Mouse (Mus musculus) lung, embryonic 16.5 days (tissue): ENCODE data around the gene Chchd10. TPM values are rescaled to one million over a fixed set of nuclear protein-coding genes. Genes with fewer than 3 reads are reported as not detected.

ENCODE experiments used
- ATAC-seq: fragments of 200-750 bp; cut with Nextera tagmentation; 2 replicates; pipeline ENCODE4 v1.8.0; 2017; ENCODE audit warnings: low read depth, mild to moderate bottlenecking, moderate library complexity
- H3K27ac ChIP-seq: fragments of 300-500 bp; sonication (generic); 2 replicates; pipeline ENCODE4 v1.5.1; 2014; ENCODE audit warnings: mild to moderate bottlenecking, control low read depth, low read length
- H3K27me3 ChIP-seq: fragments of 300-500 bp; sonication (generic); 2 replicates; pipeline ENCODE4 v1.6.1; 2014; ENCODE audit warnings: low read depth, low read length, mixed read lengths; ENCODE audit not compliant: control insufficient read depth, insufficient read depth
- H3K36me3 ChIP-seq: fragments of 300-500 bp; sonication (generic); 2 replicates; pipeline ENCODE4 v1.6.1; 2014; ENCODE audit warnings: low read length; ENCODE audit not compliant: control insufficient read depth, insufficient read depth
- H3K4me1 ChIP-seq: fragments of 300-500 bp; sonication (generic); replicated peaks from 2 replicates; pipeline ENCODE4 v1.6.1; 2014; ENCODE audit warnings: low read length, mixed read lengths; ENCODE audit not compliant: control insufficient read depth, insufficient read depth
- H3K4me2 ChIP-seq: fragments of 300-500 bp; sonication (generic); 2 replicates; pipeline ENCODE4 v1.6.1; 2014; ENCODE audit warnings: low read depth, low read length, control low read depth
- H3K4me3 ChIP-seq: fragments of 300-500 bp; sonication (generic); 2 replicates; pipeline ENCODE4 v1.5.1; 2014; ENCODE audit warnings: mild to moderate bottlenecking, low read length, control low read depth
- H3K9ac ChIP-seq: fragments of 300-500 bp; sonication (generic); 2 replicates; pipeline ENCODE4 v1.6.1; 2014; ENCODE audit warnings: low read length, control low read depth
- H3K9me3 ChIP-seq: fragments of 300-500 bp; sonication (generic); 2 replicates; pipeline ENCODE4 v1.6.1; 2016; ENCODE audit warnings: low read length; ENCODE audit not compliant: control insufficient read depth
- WGBS: fragments of 180-500 bp; shearing (Covaris S2); extraction: QIAGEN DNeasy Blood & Tissue Kit; methylation state at CpG from one replicate; pipeline ENCODE4 v1.1.7; 2014; 5-methylcytosine and 5-hydroxymethylcytosine counted together
- polyA plus RNA-seq: library from polyadenylated mRNA; unstranded; fragments of >200 nt; fragmentation: Nextera tagmentation; extraction: Ambion mirVana; gene quantifications from 2 replicates; pipeline ENCODE4 v1.2.1, GENCODE M21; 2015

Chchd10 gene
- polyA plus RNA-seq, 1 experiment from 2014 or later = 68.7 TPM

DNA sequence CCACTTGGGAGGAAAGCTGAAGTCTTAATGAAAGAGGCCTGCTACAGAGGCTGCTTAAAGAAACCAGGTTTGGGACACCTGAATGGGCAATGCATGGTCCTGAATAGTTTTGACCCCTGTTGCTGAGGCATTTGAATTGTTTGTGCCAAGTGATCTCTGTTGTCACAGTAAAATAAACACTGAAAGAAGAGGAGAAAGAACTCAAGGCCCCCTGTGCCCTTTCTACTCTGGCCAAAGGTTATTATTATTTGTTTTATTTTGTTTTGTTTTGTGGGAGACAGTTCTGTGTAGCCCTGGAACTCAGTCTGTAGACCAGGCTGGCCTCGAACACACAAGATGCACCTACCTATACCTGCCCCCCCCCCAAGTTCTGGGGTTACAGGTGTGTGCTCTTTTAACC lies 2.1 kb downstream of the Chchd10 start:
- Histone ChIP-seq H3K9ac (no peak overlapping the region), H3K27ac (no peak overlapping the region), H3K4me2 (no peak overlapping the region), H3K36me3 (no peaks in the 10 kb centered on the region), H3K4me3 (peak overlapping the region; percentile 56; the same call in 1 of the 2 replicates), H3K9me3 (no peaks in the 10 kb centered on the region), H3K27me3 (peaks cover 14% of the 10 kb centered on the region), H3K4me1 (peaks cover 31% of the 10 kb centered on the region)
- ATAC-seq = no peak
- 36% methylated on average over 1 of the region's 1 CpGs for WGBS

DNA sequence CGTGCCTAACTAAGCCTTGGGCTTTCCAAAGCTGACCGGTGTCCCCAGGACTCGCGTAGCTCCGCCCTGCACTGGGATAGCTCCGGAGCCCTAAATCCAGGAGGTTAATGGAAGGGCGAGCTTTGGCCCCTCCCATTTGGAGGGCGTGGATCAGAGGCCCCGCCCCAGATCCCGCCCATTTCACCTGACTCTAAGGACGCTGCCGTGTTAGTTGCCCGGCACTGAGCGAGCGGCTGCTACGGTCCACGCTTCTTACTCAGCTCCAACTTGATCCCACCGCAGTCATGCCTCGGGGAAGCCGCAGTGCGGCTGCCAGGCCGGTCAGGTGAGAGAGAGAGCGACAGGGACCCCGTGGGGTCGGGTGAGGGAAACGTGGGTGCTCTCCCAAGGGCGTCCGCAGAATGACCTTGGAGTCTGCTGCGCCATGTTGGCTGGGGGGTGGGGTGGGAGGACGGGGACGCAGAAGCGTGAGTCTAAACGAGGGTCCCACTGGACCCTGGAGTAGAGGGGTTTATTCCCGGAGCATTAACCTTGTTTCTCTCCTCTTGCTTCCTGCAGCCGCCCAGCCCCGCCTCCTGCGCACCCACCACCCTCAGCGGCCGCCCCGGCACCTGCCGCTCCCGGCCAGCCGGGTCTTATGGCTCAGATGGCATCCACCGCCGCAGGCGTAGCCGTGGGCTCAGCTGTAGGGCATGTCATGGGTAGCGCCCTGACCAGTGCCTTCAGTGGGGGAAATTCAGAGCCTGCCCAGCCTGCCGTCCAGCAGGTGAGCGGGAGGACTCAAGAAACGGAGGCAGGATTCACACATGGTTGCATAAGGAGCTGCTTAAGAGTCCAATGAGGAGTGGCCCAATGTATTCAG lies 3.0 kb downstream of the Chchd10 start, which contains the start of gene Mmp11:
Gene Mmp11, minus strand, starts transcription at position 817 of the 862 bp plus-strand sequence.
- Histone ChIP-seq H3K27ac (no peak within 1 kb of the TSS), H3K27me3 (peaks cover 14% of the 10 kb centered on the region), H3K9ac (peak within 1 kb of the TSS; percentile 57), H3K36me3 (no peaks in the 10 kb centered on the region), H3K4me2 (peak within 1 kb of the TSS; percentile 64), H3K9me3 (no peaks in the 10 kb centered on the region), H3K4me1 (peaks cover 22% of the 10 kb centered on the region), H3K4me3 (peak within 1 kb of the TSS; percentile 56)
- ATAC-seq = peak; percentile 69
- 2% methylated on average over 51 of the region's 51 CpGs for WGBS

- ATAC-seq = no peak
- no peak overlapping the region for H3K4me3 ChIP-seq
- 42% methylated on average over 18 of the region's 18 CpGs for WGBS
- peaks cover 10% of the 10 kb centered on the region for H3K27me3 ChIP-seq
- no peak overlapping the region for H3K27ac ChIP-seq
- H3K4me2 ChIP-seq = 0 out of 2 replicates have a peak overlapping the region, but pooled peaks have one; percentile 5
- no peaks in the 10 kb centered on the region for H3K9me3 ChIP-seq
- no peaks in the 10 kb centered on the region for H3K36me3 ChIP-seq
- peaks cover 11% of the 10 kb centered on the region for H3K4me1 ChIP-seq
- H3K9ac ChIP-seq = no peak overlapping the region
Observed at GRCm38 (mm10) chr10:75936909-75937667, 4.2 kb downstream of the Chchd10 start.

DNA sequence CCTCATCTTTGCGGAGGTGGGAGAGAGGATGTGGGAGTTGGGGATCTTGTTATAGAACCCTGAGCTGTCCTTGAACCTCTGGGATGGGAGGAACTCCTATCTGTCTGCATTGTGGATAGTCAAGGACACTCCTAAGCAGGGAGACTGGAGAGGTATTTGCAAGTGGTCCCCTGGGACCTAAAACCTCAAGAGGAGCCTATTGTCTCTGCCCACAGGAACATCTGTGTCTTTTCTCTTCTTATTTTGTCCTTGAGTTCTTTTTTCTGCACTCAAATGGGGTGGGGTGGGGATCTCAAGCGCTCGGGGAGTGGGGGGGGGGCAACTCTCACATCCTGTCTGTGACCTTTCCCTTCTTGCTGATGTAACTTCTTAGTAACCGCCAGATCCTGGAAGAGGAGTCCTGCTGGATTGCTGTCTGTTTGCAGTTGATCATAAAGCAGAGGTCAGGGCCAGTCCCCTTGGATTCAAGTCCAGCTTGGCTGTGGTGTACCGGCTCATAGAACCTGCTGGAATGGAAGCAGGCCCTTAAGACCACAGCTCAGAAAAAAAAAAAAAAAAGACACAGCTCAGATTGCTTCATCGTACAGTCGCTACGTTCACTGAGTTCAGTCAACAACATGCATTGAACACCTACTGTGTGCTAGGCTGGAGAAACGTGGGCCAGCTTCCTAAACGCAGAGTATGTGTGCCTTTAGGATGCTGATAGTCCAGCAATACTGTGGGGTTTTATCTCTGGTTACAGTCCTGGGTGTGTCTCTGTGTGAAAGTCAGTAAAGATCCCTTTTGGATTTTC lies 5.1 kb downstream of the Chchd10 start:
- no peak for ATAC-seq

GRCm38 (mm10) chr10:75939481-75940234 lies 6.7 kb downstream of the Chchd10 start:
- H3K9ac ChIP-seq = no peak overlapping the region
- H3K4me2 ChIP-seq = no peak overlapping the region
- H3K27me3 ChIP-seq = peaks cover 10% of the 10 kb centered on the region
- 64% methylated on average over 9 of the region's 9 CpGs for WGBS
- no peak overlapping the region for H3K4me3 ChIP-seq
- no peaks in the 10 kb centered on the region for H3K36me3 ChIP-seq
- H3K9me3 ChIP-seq = no peaks in the 10 kb centered on the region
- no peak for ATAC-seq
- H3K4me1 ChIP-seq = peaks cover 13% of the 10 kb centered on the region
- no peak overlapping the region for H3K27ac ChIP-seq

More for the DNA sequence above, 5.1 kb downstream of the Chchd10 start:
- no peak overlapping the region for H3K27ac ChIP-seq
- H3K4me3 ChIP-seq = no peak overlapping the region
- no peak overlapping the region for H3K9ac ChIP-seq
- WGBS = 53% methylated on average over 10 of the region's 10 CpGs
- no peak overlapping the region for H3K4me2 ChIP-seq
- no peaks in the 10 kb centered on the region for H3K9me3 ChIP-seq
- no peaks in the 10 kb centered on the region for H3K36me3 ChIP-seq
- peaks cover 8% of the 10 kb centered on the region for H3K4me1 ChIP-seq
- H3K27me3 ChIP-seq = peaks cover 10% of the 10 kb centered on the region

DNA sequence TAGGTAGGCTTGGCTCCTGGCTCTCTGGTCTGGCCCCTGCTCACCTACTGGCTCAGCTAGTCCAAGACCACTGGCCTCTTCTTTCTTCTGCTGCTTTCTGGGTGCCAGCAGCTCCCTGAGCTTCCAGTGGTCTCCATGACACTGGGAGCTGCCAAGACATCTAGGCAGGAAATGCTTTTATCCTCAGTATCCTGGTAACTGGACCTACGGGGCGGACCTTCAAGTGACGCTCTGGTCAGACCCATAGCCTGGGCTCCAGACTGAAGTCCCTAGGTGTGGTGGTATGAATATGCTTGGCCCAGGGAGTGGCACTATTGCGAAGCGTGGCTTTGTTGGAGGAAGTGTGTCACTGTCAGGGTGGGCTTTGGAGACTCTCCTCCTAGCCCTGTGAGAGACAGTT lies 7.6 kb downstream of the Chchd10 start, which contains the start of gene Gm867:
Gene Gm867, minus strand, starts transcription at position 153 of the 400 bp plus-strand sequence.
- ATAC-seq = no peak
- Histone ChIP-seq H3K4me3 (no peak within 1 kb of the TSS), H3K4me2 (no peak within 1 kb of the TSS), H3K4me1 (peaks cover 15% of the 10 kb centered on the region), H3K27me3 (peaks cover 9% of the 10 kb centered on the region), H3K27ac (no peak within 1 kb of the TSS), H3K9me3 (no peaks in the 10 kb centered on the region), H3K36me3 (no peaks in the 10 kb centered on the region), H3K9ac (no peak within 1 kb of the TSS)
- 80% methylated on average over 5 of the region's 5 CpGs for WGBS

DNA sequence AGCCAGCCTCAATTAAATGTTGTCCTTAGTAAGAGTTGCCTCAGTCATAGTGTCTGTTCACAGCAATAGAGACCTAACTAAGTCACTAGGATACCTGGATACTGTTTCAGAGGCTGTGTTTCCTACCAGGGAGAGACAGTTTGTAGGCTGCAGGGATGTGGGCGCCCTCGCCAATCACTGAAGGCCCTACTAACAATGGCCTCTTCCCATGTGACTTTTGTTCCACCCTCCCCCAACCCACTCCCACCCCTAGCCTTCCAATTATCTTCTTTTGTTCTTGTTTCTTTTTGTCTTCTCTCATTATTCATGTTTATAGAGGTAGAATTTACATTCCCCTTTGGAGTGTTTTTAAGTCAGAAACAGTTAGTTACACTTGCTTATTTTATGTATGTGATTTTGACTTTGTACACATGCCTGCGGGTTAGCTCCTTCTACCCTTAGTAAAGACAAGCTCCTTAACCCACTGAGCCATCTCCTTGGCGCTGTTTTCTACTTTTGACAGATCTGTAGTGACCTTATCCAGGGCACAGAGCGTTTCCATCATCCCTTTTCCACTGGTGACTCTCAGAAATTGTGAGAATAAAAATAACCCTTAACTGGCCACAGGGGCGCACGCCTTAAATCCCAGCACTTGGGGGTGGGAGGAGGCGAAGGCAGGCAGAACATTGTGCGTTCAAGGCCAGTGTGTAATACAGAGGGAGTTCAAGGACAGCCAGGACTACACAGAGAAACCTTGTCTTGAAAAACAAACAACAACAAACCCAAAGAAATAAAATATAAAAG lies 8.3 kb downstream of the Chchd10 start:
- 68% methylated on average over 9 of the region's 9 CpGs for WGBS
- peaks cover 14% of the 10 kb centered on the region for H3K4me1 ChIP-seq
- no peak overlapping the region for H3K9ac ChIP-seq
- H3K4me2 ChIP-seq = no peak overlapping the region
- peaks cover 6% of the 10 kb centered on the region for H3K27me3 ChIP-seq
- H3K36me3 ChIP-seq = no peaks in the 10 kb centered on the region
- no peak for ATAC-seq
- H3K27ac ChIP-seq = no peak overlapping the region
- no peak overlapping the region for H3K4me3 ChIP-seq
- H3K9me3 ChIP-seq = no peaks in the 10 kb centered on the region
